12 mouse cellular contexts compared by ENCODE assay signal in the genomic region with DNA sequence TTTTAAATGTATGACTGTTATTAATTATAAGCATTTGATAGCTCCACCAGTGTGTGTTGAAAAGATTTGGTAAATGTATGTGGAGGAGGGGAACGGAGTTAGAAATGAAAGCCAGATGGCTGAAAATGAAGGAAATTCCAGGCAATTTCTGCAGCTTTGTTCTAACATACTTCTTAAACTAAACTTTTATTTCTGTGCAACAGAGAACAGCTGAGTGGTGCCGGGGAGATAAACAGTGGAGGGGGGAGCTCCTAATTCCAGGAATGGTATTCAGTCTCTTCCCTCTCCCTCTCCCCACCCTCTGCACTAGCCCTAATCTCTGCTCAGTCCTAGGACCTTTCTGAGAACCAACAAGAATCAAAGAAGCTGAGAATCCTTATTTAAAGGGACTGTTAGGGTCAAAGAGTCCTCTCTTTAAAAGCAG.
DNase-seq lines count a peak whose midpoint lies in the region; ATAC-seq and TF ChIP-seq lines count a peak whose summit lies in the region.
"Had no signal": no experiment of that assay in that cellular context is flagged by ENCODE, and none has a peak within 500 bp of the region (broad histone marks: within the 10 kb centered on the region; RNA-seq: fewer than 3 reads in every experiment).

No protein-coding gene starts in this region.

- ATAC-seq in heart, postnatal 0 days (ENCODE audit: insufficient read depth, low read depth) = 0 out of 2 replicates have a peak, but pooled peaks have one; percentile 27
- ATAC-seq in lung, postnatal 0 days = peak; percentile 37
- peak; percentile 50; the same call in 1 of the 2 replicates for ATAC-seq in embryonic facial prominence, embryonic 14.5 days (ENCODE audit: low read depth)
- peak; percentile 76; the same call in 1 of the 2 replicates for ATAC-seq in stomach, embryonic 15.5 days (ENCODE audit: insufficient read depth, low FRiP score, low read depth)
- no peak for ATAC-seq in midbrain, embryonic 13.5 days
- ATAC-seq: hindbrain, postnatal 0 days had no signal

- DNase-seq in heart, postnatal 0 days (ENCODE audit: low spot score) = no peak
- DNase-seq in heart, adult 18-20 months = no peak
- peak; percentile 32 for DNase-seq in lung, postnatal 0 days (ENCODE audit: low spot score)
- DNase-seq in lung, postnatal 4 days = no peak
- peak; percentile 89 for DNase-seq in embryonic facial prominence, embryonic 14.5 days (ENCODE audit: low spot score)
- DNase-seq in cerebellum, adult 8-10 months = no peak
- DNase-seq: cerebellum, postnatal 36 days; thymus, postnatal 25 days had no signal

- no peak overlapping the region for H3K9ac ChIP-seq in heart, postnatal 0 days (replicated peaks; ENCODE audit: low read depth, low read length)
- H3K9ac ChIP-seq in lung, postnatal 0 days (replicated peaks; ENCODE audit: low read depth) = no peak overlapping the region
- no peak overlapping the region for H3K9ac ChIP-seq in embryonic facial prominence, embryonic 14.5 days (ENCODE audit: low read depth, low read length)
- H3K9ac ChIP-seq in stomach, embryonic 15.5 days = no peak overlapping the region
- no peak overlapping the region for H3K9ac ChIP-seq in midbrain, embryonic 13.5 days (replicated peaks)
- H3K9ac ChIP-seq: liver, embryonic 15.5 days had no signal

- TF ChIP-seq CTCF in heart, postnatal 0 days (IDR thresholded peaks at IDR 0.05; ENCODE audit: low read depth) = no peak
- no peak for TF ChIP-seq CTCF in lung, postnatal 0 days (IDR thresholded peaks at IDR 0.05)

- WGBS in heart, postnatal 0 days = 32% methylated on average over 2 of the region's 2 CpGs
- 42% methylated on average over 2 of the region's 2 CpGs for WGBS in lung, postnatal 0 days
- WGBS in embryonic facial prominence, embryonic 14.5 days = 17% methylated on average over 2 of the region's 2 CpGs
- 32% methylated on average over 2 of the region's 2 CpGs for WGBS in stomach, embryonic 15.5 days
- 56% methylated on average over 2 of the region's 2 CpGs for WGBS in midbrain, embryonic 13.5 days

- TF ChIP-seq EP300 in heart, postnatal 0 days (IDR thresholded peaks at IDR 0.05; ENCODE audit: low read depth) = no peak
- no peak for TF ChIP-seq EP300 in lung, postnatal 0 days (IDR thresholded peaks at IDR 0.05)

- H3K9me3 ChIP-seq in heart, postnatal 0 days (replicated peaks; ENCODE audit: control insufficient read depth, low read length) = no peaks in the 10 kb centered on the region
- no peaks in the 10 kb centered on the region for H3K9me3 ChIP-seq in lung, postnatal 0 days (ENCODE audit: low read length)
- no peaks in the 10 kb centered on the region for H3K9me3 ChIP-seq in embryonic facial prominence, embryonic 14.5 days (ENCODE audit: control insufficient read depth, low read length)
- H3K9me3 ChIP-seq in stomach, embryonic 15.5 days = no peaks in the 10 kb centered on the region
- H3K9me3 ChIP-seq in midbrain, embryonic 13.5 days = no peaks in the 10 kb centered on the region
- H3K9me3 ChIP-seq: liver, embryonic 15.5 days had no signal

- H3K27me3 ChIP-seq in heart, postnatal 0 days (ENCODE audit: control insufficient read depth, insufficient read depth, low read length) = no peaks in the 10 kb centered on the region
- no peaks in the 10 kb centered on the region for H3K27me3 ChIP-seq in lung, postnatal 0 days (replicated peaks; ENCODE audit: insufficient read depth, low read length)
- no peaks in the 10 kb centered on the region for H3K27me3 ChIP-seq in embryonic facial prominence, embryonic 14.5 days (replicated peaks; ENCODE audit: control insufficient read depth, insufficient read depth, low read length)
- no peaks in the 10 kb centered on the region for H3K27me3 ChIP-seq in stomach, embryonic 15.5 days (replicated peaks)
- no peaks in the 10 kb centered on the region for H3K27me3 ChIP-seq in midbrain, embryonic 13.5 days
- H3K27me3 ChIP-seq: liver, embryonic 15.5 days had no signal

- no peaks in the 10 kb centered on the region for H3K36me3 ChIP-seq in heart, postnatal 0 days (replicated peaks; ENCODE audit: control insufficient read depth, insufficient read depth, low read length)
- no peaks in the 10 kb centered on the region for H3K36me3 ChIP-seq in lung, postnatal 0 days (ENCODE audit: insufficient read depth, low read length)
- no peaks in the 10 kb centered on the region for H3K36me3 ChIP-seq in embryonic facial prominence, embryonic 14.5 days (ENCODE audit: control insufficient read depth, insufficient read depth, low read length)
- H3K36me3 ChIP-seq in stomach, embryonic 15.5 days = no peaks in the 10 kb centered on the region
- H3K36me3 ChIP-seq in midbrain, embryonic 13.5 days = no peaks in the 10 kb centered on the region
- H3K36me3 ChIP-seq: liver, embryonic 15.5 days had no signal

- H3K4me2 ChIP-seq in heart, postnatal 0 days (ENCODE audit: low read depth, low read length) = no peak overlapping the region
- H3K4me2 ChIP-seq in lung, postnatal 0 days (replicated peaks; ENCODE audit: low read depth, low read length) = no peak overlapping the region
- H3K4me2 ChIP-seq in embryonic facial prominence, embryonic 14.5 days (ENCODE audit: low read depth, low read length) = peak overlapping the region; percentile 5; the same call in 1 of the 2 replicates
- H3K4me2 ChIP-seq in stomach, embryonic 15.5 days = no peak overlapping the region
- no peak overlapping the region for H3K4me2 ChIP-seq in midbrain, embryonic 13.5 days (replicated peaks)
- H3K4me2 ChIP-seq: liver, embryonic 15.5 days had no signal

- peaks cover 7% of the 10 kb centered on the region for H3K4me1 ChIP-seq in heart, postnatal 0 days (ENCODE audit: control insufficient read depth, insufficient read depth)
- H3K4me1 ChIP-seq in lung, postnatal 0 days (ENCODE audit: insufficient read depth, low read depth, low read length) = no peaks in the 10 kb centered on the region
- peaks cover 18% of the 10 kb centered on the region for H3K4me1 ChIP-seq in embryonic facial prominence, embryonic 14.5 days (ENCODE audit: control insufficient read depth, insufficient read depth, low read length)
- no peaks in the 10 kb centered on the region for H3K4me1 ChIP-seq in stomach, embryonic 15.5 days
- no peaks in the 10 kb centered on the region for H3K4me1 ChIP-seq in midbrain, embryonic 13.5 days (replicated peaks)
- H3K4me1 ChIP-seq: liver, embryonic 15.5 days had no signal

- 0 out of 2 replicates have a peak overlapping the region, but pooled peaks have one; percentile 7 for H3K27ac ChIP-seq in heart, postnatal 0 days (ENCODE audit: low read depth)
- H3K27ac ChIP-seq in lung, postnatal 0 days (ENCODE audit: low read length) = no peak overlapping the region
- H3K27ac ChIP-seq in embryonic facial prominence, embryonic 14.5 days (replicated peaks; ENCODE audit: low read depth, low read length) = peak overlapping the region; percentile 71
- peak overlapping the region; percentile 64 for H3K27ac ChIP-seq in stomach, embryonic 15.5 days
- H3K27ac ChIP-seq in midbrain, embryonic 13.5 days = no peak overlapping the region
- H3K27ac ChIP-seq: hindbrain, postnatal 0 days; liver, embryonic 15.5 days had no signal

- H3K4me3 ChIP-seq in heart, postnatal 0 days (ENCODE audit: low read depth, low read length) = no peak overlapping the region
- no peak overlapping the region for H3K4me3 ChIP-seq in lung, postnatal 0 days (ENCODE audit: low read depth, low read length)
- no peak overlapping the region for H3K4me3 ChIP-seq in embryonic facial prominence, embryonic 14.5 days (ENCODE audit: low read depth, low read length)
- no peak overlapping the region for H3K4me3 ChIP-seq in stomach, embryonic 15.5 days (replicated peaks)
- no peak overlapping the region for H3K4me3 ChIP-seq in midbrain, embryonic 13.5 days (replicated peaks)
- H3K4me3 ChIP-seq: liver, embryonic 15.5 days had no signal

Comparison
In these comparisons a context has a peak if more than half of its experiments do, and no peak if none do; other contexts are left out.
1. DNase-seq: peak in lung, postnatal 0 days (single experiment) and embryonic facial prominence, embryonic 14.5 days (single experiment); none in heart, postnatal 0 days (single experiment), heart, adult 18-20 months (0 of 2), lung, postnatal 4 days (0 of 2) and cerebellum, adult 8-10 months (single experiment).
2. H3K27ac ChIP-seq: peak in heart, postnatal 0 days (single experiment), embryonic facial prominence, embryonic 14.5 days (single experiment) and stomach, embryonic 15.5 days (single experiment); none in lung, postnatal 0 days (single experiment) and midbrain, embryonic 13.5 days (single experiment).